Mouse (Mus musculus): ENCODE measurements around the gene Thada.

The Thada gene

GRCm38 (mm10) chr17:84287675-84288420 is 178.2 kb downstream of the Thada start:
- DNase-seq (ENCODE audit: low spot score): no peak

- no peak for DNase-seq (ENCODE audit: low spot score)
Measured at GRCm38 (mm10) chr17:84286536-84286935, 179.5 kb downstream of the Thada start.

- no peak for DNase-seq (ENCODE audit: low spot score)
Measured at GRCm38 (mm10) chr17:84282388-84283280, 183.4 kb downstream of the Thada start.

- no peak for DNase-seq (ENCODE audit: low spot score)
Measured at GRCm38 (mm10) chr17:84279001-84279400, 187.0 kb downstream of the Thada start.

- DNase-seq (ENCODE audit: low spot score): no peak
Measured at GRCm38 (mm10) chr17:84278193-84278953, 187.6 kb downstream of the Thada start.

GRCm38 (mm10) chr17:84274999-84275398 is 191.0 kb downstream of the Thada start:
- DNase-seq (ENCODE audit: low spot score): no peak

GRCm38 (mm10) chr17:84274163-84274562 is 191.8 kb downstream of the Thada start:
- DNase-seq (ENCODE audit: low spot score): no peak

GRCm38 (mm10) chr17:84272557-84273261 is 193.3 kb downstream of the Thada start:
- DNase-seq (ENCODE audit: low spot score): no peak

GRCm38 (mm10) chr17:84271566-84272202 is 194.3 kb downstream of the Thada start:
- DNase-seq (ENCODE audit: low spot score): no peak

GRCm38 (mm10) chr17:84269722-84270121 is 196.3 kb downstream of the Thada start:
- no peak for DNase-seq (ENCODE audit: low spot score)

GRCm38 (mm10) chr17:84268450-84268849 is 197.6 kb downstream of the Thada start:
- no peak for DNase-seq (ENCODE audit: low spot score)

GRCm38 (mm10) chr17:84267456-84268074 is 198.4 kb downstream of the Thada start:
- no peak for DNase-seq (ENCODE audit: low spot score)

- DNase-seq (ENCODE audit: low spot score): no peak
Measured at GRCm38 (mm10) chr17:84266161-84266948, 199.7 kb downstream of the Thada start.

- DNase-seq (ENCODE audit: low spot score): no peak
Measured at GRCm38 (mm10) chr17:84265480-84266130, 200.4 kb downstream of the Thada start.

GRCm38 (mm10) chr17:84264305-84264704 is 201.7 kb downstream of the Thada start:
- DNase-seq (ENCODE audit: low spot score): no peak

GRCm38 (mm10) chr17:84263591-84263990 is 202.4 kb downstream of the Thada start:
- DNase-seq (ENCODE audit: low spot score): no peak

- no peak for DNase-seq (ENCODE audit: low spot score)
Measured at GRCm38 (mm10) chr17:84262325-84262979, 203.6 kb downstream of the Thada start.

GRCm38 (mm10) chr17:84261010-84261409 is 205.0 kb downstream of the Thada start:
- no peak for DNase-seq (ENCODE audit: low spot score)

GRCm38 (mm10) chr17:84260226-84260625 is 205.8 kb downstream of the Thada start:
- no peak for DNase-seq (ENCODE audit: low spot score)

Data from urinary bladder, postnatal 25 days (tissue).